Mouse (Mus musculus) left cerebral cortex, adult 11 months (tissue): ENCODE data around the gene Duoxa1.

Experiments used
- DNase-seq: peaks from one replicate; pipeline ENCODE4 v3.0.0; 2022; ENCODE audit warnings: low spot score

The Duoxa1 gene

GRCm38 (mm10) chr2:122298096-122298499 is 15.4 kb downstream of the Duoxa1 start, which contains the start of gene Duox2:
TSS of gene Duox2 (minus strand) at chr2:122298449.
- DNase-seq: no peak

GRCm38 (mm10) chr2:122297271-122298095 is 16.0 kb downstream of the Duoxa1 start:
- DNase-seq: no peak

GRCm38 (mm10) chr2:122294916-122295315 is 18.6 kb downstream of the Duoxa1 start:
- no peak for DNase-seq

GRCm38 (mm10) chr2:122286137-122286536 is 27.4 kb downstream of the Duoxa1 start:
- no peak for DNase-seq

- no peak for DNase-seq
These were observed 29.4 kb downstream of the Duoxa1 start for GRCm38 (mm10) chr2:122284091-122284490.

GRCm38 (mm10) chr2:122278769-122279168 is 34.8 kb downstream of the Duoxa1 start:
- no peak for DNase-seq

GRCm38 (mm10) chr2:122266407-122267193 is 46.9 kb downstream of the Duoxa1 start:
- no peak for DNase-seq

GRCm38 (mm10) chr2:122264690-122265089 is 48.8 kb downstream of the Duoxa1 start:
- DNase-seq: no peak

- no peak for DNase-seq
These were observed 52.8 kb downstream of the Duoxa1 start for GRCm38 (mm10) chr2:122260729-122261128.

- DNase-seq: no peak
These were observed 57.5 kb downstream of the Duoxa1 start for GRCm38 (mm10) chr2:122255997-122256396.
